Mouse (Mus musculus): Measurements from ENCODE around the gene Rab7b.

Rab7b gene

GRCm38 (mm10) chr1:131688475-131688874 lies at the start of gene Rab7b:
Gene Rab7b (plus strand): TSS chr1:131688695.
- in situ Hi-C loops (cut with MseI, MboI): no loop called here

GRCm38 (mm10) chr1:131640062-131640461 lies 48.4 kb upstream of the Rab7b start:
- in situ Hi-C loops (cut with MseI, MboI): no loop called here

GRCm38 (mm10) chr1:131641565-131641964 lies 46.9 kb upstream of the Rab7b start:
- in situ Hi-C loops (cut with MseI, MboI): no loop called here

GRCm38 (mm10) chr1:131642251-131642650 lies 46.2 kb upstream of the Rab7b start:
- in situ Hi-C loops (cut with MseI, MboI): no loop called here

GRCm38 (mm10) chr1:131652670-131653443 lies 35.6 kb upstream of the Rab7b start:
- in situ Hi-C loops (cut with MseI, MboI): no loop called here

GRCm38 (mm10) chr1:131655601-131656000 lies 32.9 kb upstream of the Rab7b start:
- in situ Hi-C loops (cut with MseI, MboI): no loop called here

DNA sequence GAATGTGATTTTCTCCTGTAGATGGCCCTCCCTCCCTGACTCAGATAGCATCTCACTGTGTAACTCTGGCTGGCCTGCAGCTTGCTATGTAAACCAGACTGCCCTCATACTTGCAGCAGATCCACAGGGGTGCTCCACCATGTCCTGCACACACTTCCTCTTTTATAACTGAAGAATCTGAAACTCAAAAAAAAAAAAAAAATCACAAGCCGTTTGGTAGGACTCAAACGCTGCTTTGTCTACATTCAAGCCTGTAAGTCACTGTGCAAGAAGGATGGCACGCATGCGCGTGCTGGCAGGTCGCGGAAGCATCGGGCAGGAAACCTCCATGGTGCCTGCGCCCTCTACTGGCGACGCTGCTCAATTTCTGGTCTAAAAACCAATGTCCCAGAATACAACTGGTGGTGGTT lies 30.5 kb upstream of the Rab7b start:
- in situ Hi-C loops (cut with MseI, MboI): no loop called here

DNA sequence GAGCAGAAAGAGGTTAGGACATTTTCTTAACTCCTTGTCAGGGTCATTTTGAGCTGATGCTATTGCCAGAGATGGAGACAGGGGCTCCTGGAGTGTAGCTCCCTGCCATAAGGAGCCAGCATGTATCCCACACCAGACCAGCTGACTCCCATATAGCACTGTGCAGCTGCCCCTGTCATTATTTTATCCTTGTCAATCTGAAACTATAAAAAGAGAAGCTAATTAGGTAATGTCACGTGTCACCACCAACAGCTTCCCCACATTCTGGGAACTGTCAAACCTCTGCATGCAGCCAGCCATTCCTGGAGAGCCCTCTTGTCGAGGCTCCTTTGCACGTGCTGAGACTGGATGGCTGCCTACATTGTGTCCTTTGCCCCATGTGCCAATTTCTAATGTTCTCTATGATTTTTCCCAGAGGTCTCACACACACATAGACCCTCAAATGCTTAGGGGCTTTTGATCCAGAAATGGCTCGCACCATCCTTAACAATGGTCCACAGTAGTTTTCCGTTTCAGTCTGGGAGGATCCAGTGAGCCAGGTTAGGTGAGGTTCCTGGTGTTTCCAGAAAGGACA lies 28.9 kb upstream of the Rab7b start:
- in situ Hi-C loops (cut with MseI, MboI): no loop called here

DNA sequence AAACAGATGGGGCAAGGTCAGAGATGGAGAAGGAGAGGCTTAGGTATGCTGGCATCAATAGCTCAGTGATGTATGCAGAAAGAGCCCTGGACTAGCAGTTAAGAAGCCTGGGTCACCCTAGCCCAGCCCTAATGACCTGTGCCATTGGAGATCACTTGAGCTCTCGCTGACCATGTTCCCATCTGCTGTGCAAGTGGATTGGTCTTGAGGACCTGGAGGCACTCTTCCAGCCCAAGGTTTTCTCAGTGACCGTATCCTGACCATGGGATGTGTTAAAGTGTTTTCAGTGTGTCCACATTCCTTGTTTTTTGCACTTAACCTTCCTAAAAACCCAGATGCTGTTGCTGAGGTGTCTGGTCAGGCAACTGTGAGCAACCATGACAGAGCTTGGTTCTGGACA lies 28.2 kb upstream of the Rab7b start:
- in situ Hi-C loops (cut with MseI, MboI): no loop called here

- in situ Hi-C loops (cut with MseI, MboI): no loop called here
Observed at GRCm38 (mm10) chr1:131660716-131661472, 27.6 kb upstream of the Rab7b start.

- in situ Hi-C loops (cut with MseI, MboI): no loop called here
Observed at GRCm38 (mm10) chr1:131661749-131662148, 26.7 kb upstream of the Rab7b start.

GRCm38 (mm10) chr1:131663286-131663995 lies 25.1 kb upstream of the Rab7b start:
- in situ Hi-C loops (cut with MseI, MboI): no loop called here

DNA sequence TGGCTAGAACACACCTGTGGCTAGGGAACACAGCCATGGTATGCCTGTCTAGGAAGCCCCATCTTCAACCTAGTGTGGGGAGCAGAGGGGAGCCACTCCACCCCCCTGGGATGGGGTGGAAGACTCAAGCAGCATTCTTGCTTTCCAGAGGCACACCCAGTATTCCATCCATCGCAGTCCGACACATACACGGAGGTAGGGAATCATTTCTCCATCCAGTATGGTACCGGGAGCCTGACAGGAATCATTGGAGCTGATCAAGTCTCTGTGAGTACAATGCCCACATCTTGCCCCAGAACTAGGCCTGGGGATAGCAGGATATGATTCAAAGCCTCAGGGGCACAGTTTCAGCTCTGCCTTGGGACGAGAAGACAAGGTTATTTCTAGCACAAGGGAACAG lies 24.4 kb upstream of the Rab7b start:
- in situ Hi-C loops (cut with MseI, MboI): no loop called here

DNA sequence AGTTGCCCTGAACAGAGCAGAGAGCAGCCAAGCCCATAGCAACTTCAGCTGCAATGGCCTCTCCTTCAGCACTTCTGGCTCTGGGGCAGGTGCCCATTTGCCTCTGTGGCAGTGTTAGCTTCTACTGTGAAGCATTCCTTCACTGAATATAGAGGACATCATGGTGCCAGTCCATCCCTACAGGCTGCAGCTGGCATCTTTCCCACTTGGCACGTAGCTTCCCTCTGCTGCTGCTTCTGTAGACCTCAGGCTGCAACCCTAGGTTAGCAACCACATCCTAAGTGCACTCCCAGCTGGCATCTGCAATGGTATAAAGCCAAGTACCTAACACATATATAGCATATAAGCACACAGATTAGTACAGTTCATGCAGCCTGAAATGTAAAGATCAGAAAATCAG lies 22.6 kb upstream of the Rab7b start:
- in situ Hi-C loops (cut with MseI, MboI): no loop called here

DNA sequence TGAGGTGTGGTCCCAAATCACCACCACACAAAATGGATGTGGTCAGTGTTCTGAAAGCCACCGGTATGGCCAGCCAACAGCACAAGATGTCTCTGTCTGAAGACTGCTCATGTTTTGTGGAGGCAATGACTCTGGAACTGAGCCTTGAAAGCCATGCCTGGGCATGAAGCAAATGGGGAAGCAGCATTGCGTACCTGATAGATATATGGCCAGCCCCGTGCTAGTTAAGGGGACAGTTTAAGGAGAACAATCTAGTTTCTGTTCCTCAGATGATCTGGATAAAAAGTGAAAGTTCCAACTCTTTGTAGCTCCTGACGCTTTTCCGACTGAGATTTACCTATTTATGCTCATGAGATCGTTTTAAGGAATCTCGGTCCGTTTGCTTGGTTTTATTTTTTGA lies 17.4 kb upstream of the Rab7b start:
- in situ Hi-C loops (cut with MseI, MboI): no loop called here

DNA sequence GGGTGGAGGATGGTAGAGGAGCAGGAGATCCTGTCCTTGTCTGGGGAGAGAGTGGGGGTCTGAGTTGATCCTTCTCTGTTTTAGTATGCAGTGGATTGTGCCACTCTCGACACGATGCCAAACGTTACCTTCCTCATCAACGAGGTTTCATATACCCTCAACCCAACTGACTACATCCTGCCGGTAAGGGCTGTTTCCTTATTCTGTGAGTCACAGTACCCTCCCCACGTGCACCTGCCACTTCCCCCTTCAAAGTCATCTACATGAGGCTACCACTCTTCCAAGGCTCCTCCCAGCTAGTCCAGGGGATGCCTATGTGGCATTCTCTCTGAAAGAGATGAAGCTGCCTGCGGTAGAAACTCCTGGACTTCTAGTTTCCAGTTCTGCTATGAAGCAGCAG lies 16.1 kb upstream of the Rab7b start:
- in situ Hi-C loops (cut with MseI, MboI): no loop called here

GRCm38 (mm10) chr1:131679644-131680043 lies 8.9 kb upstream of the Rab7b start:
- in situ Hi-C loops (cut with MseI, MboI): no loop called here

GRCm38 (mm10) chr1:131687739-131688138 lies 756 bp upstream of the Rab7b start:
- in situ Hi-C loops (cut with MseI, MboI): no loop called here

- in situ Hi-C loops (cut with MseI, MboI): no loop called here
Observed at GRCm38 (mm10) chr1:131689016-131689415, 521 bp downstream of the Rab7b start.

DNA sequence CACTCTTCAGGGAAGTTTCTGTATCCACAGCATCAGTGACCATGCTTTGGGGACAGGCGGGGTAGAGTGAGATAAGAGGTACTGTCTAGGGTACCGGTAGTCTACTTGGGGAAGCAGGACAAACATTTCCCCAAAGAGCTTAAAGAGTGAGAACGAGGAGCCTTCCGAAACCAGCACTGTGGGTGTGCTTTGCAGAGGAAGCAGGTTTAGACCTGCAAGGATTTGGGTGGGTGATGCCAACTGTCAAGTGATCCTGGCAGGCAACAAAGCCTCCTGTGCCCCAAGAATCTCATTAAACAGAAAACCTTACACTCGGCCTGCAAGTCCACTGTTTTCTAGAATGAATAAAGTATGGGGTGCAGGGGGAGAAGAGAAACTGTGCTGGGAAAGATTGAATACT lies 1.4 kb downstream of the Rab7b start:
- in situ Hi-C loops (cut with MseI, MboI): no loop called here

- in situ Hi-C loops (cut with MseI, MboI): no loop called here
Observed at GRCm38 (mm10) chr1:131690435-131690834, 1.9 kb downstream of the Rab7b start.

DNA sequence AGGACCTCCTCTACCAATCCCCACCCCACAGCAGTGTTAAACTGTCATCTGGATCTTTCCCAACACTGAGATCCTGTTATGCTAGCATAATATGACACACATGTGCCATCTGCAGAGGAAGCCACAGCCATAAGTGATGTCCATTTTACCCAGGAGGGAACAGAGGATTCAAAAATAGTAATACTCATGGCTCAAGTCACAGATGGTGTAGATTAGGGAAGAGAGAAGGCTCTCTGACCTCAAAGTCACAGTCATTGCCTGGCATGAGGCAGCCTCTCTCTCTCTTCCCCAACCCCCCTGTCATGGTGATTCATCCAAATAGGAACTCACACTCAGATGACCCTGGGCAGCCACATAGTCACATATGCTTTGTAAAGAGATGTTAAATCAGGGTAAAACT lies 2.9 kb downstream of the Rab7b start:
- in situ Hi-C loops (cut with MseI, MboI): no loop called here

All from mouse trophoblast stem cell (cell line).